Mouse (Mus musculus): ENCODE data around the gene D930020B18Rik.

GRCm38 (mm10) chr10:121742336-121742735 is 100.9 kb downstream of the D930020B18Rik start:
- TF ChIP-seq CTCF (IDR thresholded peaks at IDR 0.05; ENCODE audit: borderline replicate concordance, control insufficient read depth, extremely low read depth, insufficient read depth, low read length, poor library complexity) (no peak), POLR2A (IDR thresholded peaks at IDR 0.05; ENCODE audit: control insufficient read depth, extremely low read depth, insufficient read depth, low read length, poor library complexity) (no peak)

All from thymus, adult 2 months (tissue).